1 mouse cellular context compared by ENCODE assay signal in genomic region chr1:152798125-152798524, GRCm38 (mm10).
TF ChIP-seq lines count a peak whose summit lies in the region.

No protein-coding gene starts in this region.

TF ChIP-seq in CH12.LX, 34 proteins besides CTCF, POLR2A, EP300 and RAD21 (continued from another document):
- TF ChIP-seq IRF4 (IDR thresholded peaks at IDR 0.05; ENCODE audit: low read depth, low read length) = peak; percentile 71; the same call in 1 of the 2 replicates
- no peak for TF ChIP-seq PAX5 (IDR thresholded peaks at IDR 0.05; ENCODE audit: low read length)
- TF ChIP-seq SMC3 (IDR thresholded peaks at IDR 0.05; ENCODE audit: low read depth, low read length) = no peak
- no peak for TF ChIP-seq TBP (conservative IDR thresholded peaks at IDR 0.05; ENCODE audit: low read depth, low read length)
- TF ChIP-seq USF1 (IDR thresholded peaks at IDR 0.05; ENCODE audit: low read depth, low read length) = peak; percentile 61
- TF ChIP-seq HCFC1 (IDR thresholded peaks at IDR 0.05; ENCODE audit: low read depth, low read length) = peak; percentile 28
- TF ChIP-seq ETS1 (conservative IDR thresholded peaks at IDR 0.05; ENCODE audit: low read depth, low read length) = peak; percentile 61
- peak; percentile 41; the same call in 1 of the 2 replicates for TF ChIP-seq MXI1 (IDR thresholded peaks at IDR 0.05; ENCODE audit: low read depth, low read length)
- peak; percentile 64; the same call in 1 of the 2 replicates for TF ChIP-seq RCOR1 (conservative IDR thresholded peaks at IDR 0.05; ENCODE audit: low read depth, low read length)
- peak; percentile 71 for TF ChIP-seq USF2 (conservative IDR thresholded peaks at IDR 0.05; ENCODE audit: low read depth, low read length)
- TF ChIP-seq BHLHE40 (IDR thresholded peaks at IDR 0.05; ENCODE audit: low read depth, low read length) = peak; percentile 96
- TF ChIP-seq SIN3A (IDR thresholded peaks at IDR 0.05; ENCODE audit: low read length) = peak; percentile 59
- TF ChIP-seq POLR2AphosphoS2 (IDR thresholded peaks at IDR 0.05; ENCODE audit: low read depth, low read length) = no peak
- TF ChIP-seq ZNF384 (IDR thresholded peaks at IDR 0.05; ENCODE audit: low read depth, low read length) = peak; percentile 93
- TF ChIP-seq ELF1 (IDR thresholded peaks at IDR 0.05; ENCODE audit: low read depth, low read length) = peak; percentile 76
- TF ChIP-seq CHD2 (IDR thresholded peaks at IDR 0.05; ENCODE audit: low read length) = no peak
